ENCODE assay signal across 8 mouse cellular contexts in the genomic region with DNA sequence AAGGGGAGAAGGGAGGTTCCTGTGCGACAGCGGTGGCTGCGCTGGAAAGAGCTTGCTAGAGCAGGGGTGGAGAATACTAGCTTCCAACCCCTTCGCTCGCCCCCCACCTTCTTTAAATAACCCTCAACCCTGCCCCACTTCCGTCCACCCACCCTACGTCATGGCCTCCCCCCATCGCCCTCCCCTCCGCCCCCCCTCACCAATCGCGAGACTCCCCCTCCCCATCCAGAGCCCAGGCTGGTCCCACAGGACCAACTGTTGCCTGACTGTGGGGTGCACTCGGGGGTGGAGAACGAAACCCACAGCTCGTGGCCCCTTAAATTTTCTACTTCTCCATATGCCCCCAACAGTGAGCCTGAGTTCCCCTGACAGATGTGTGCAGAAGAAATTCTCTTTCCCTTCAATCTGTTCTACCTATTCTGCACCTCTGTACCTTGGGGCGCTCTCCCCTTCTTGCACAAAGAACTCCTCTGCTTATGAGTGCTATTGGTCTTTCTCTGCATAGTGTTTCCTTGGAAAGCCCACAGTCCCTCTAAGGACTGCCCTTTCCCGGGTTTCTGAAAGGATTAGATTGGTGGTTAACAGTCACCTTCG. TPM values are rescaled to one million over a fixed set of nuclear protein-coding genes. Genes with fewer than 3 reads are reported as not detected.
DNase-seq lines count a peak whose midpoint lies in the region; ATAC-seq and TF ChIP-seq lines count a peak whose summit lies in the region.

A gene (minus strand): TSS at position 544 of the 594 bp plus-strand sequence.

- H3K27me3 ChIP-seq in testis, adult 2 months (ENCODE audit: control insufficient read depth, insufficient read depth, low read length), result no peaks in the 10 kb centered on the region
- H3K27me3 ChIP-seq in hindbrain, embryonic 14.5 days (ENCODE audit: control insufficient read depth, insufficient read depth, low read length), result no peaks in the 10 kb centered on the region
- peaks cover 13% of the 10 kb centered on the region for H3K27me3 ChIP-seq in liver, embryonic 15.5 days

- peak within 1 kb of the TSS; percentile 92 for H3K4me3 ChIP-seq in testis, adult 2 months (ENCODE audit: control insufficient read depth, low read depth, low read length)
- peak within 1 kb of the TSS; percentile 64 for H3K4me3 ChIP-seq in hindbrain, embryonic 14.5 days (replicated peaks; ENCODE audit: low read length)
- peak within 1 kb of the TSS; percentile 45 for H3K4me3 ChIP-seq in liver, embryonic 15.5 days (replicated peaks)

- WGBS in hindbrain, embryonic 14.5 days, result 20% methylated on average over 10 of the region's 17 CpGs
- WGBS in liver, embryonic 15.5 days (ENCODE audit: insufficient replicate concordance), result 11% methylated on average over 17 of the region's 17 CpGs

- no peak for TF ChIP-seq POLR2A in testis, adult 2 months (IDR thresholded peaks at IDR 0.05; ENCODE audit: control insufficient read depth, low read depth, low read length)

- no peaks in the 10 kb centered on the region for H3K36me3 ChIP-seq in testis, adult 2 months (ENCODE audit: control insufficient read depth, insufficient read depth, low read length)
- H3K36me3 ChIP-seq in hindbrain, embryonic 14.5 days (replicated peaks; ENCODE audit: control insufficient read depth, insufficient read depth), result no peaks in the 10 kb centered on the region
- H3K36me3 ChIP-seq in liver, embryonic 15.5 days (replicated peaks), result no peaks in the 10 kb centered on the region

- H3K27ac ChIP-seq in testis, adult 2 months (ENCODE audit: control insufficient read depth, insufficient read depth, low read depth, low read length), result peak within 1 kb of the TSS; percentile 84
- peak within 1 kb of the TSS; percentile 89 for H3K27ac ChIP-seq in hindbrain, embryonic 14.5 days
- no peak within 1 kb of the TSS for H3K27ac ChIP-seq in liver, embryonic 15.5 days (replicated peaks)

- H3K4me2 ChIP-seq in hindbrain, embryonic 14.5 days (replicated peaks), result peak within 1 kb of the TSS; percentile 60
- peak within 1 kb of the TSS; percentile 50 for H3K4me2 ChIP-seq in liver, embryonic 15.5 days

- ATAC-seq in hindbrain, embryonic 14.5 days (ENCODE audit: low FRiP score), result peak; percentile 86
- no peak for ATAC-seq in liver, embryonic 15.5 days (ENCODE audit: insufficient read depth)

- H3K9me3 ChIP-seq in hindbrain, embryonic 14.5 days (ENCODE audit: control insufficient read depth, low read length), result no peaks in the 10 kb centered on the region
- no peaks in the 10 kb centered on the region for H3K9me3 ChIP-seq in liver, embryonic 15.5 days (replicated peaks)

- DNase-seq in frontal cortex, adult 2 months (ENCODE audit: extremely low spot score in 1 of 2, low spot score in 1 of 2), result peak in 1 of 2 experiments; percentile 5
- DNase-seq in frontal cortex, postnatal 10 days (ENCODE audit: low spot score in 2 of 2), result no peak
- DNase-seq in testis, postnatal 14 days (ENCODE audit: low spot score), result no peak
- DNase-seq in hindbrain, embryonic 14.5 days (ENCODE audit: low spot score), result no peak
- no peak for DNase-seq in urinary bladder, adult 18-20 months (ENCODE audit: low spot score in 2 of 2)
- no peak for DNase-seq in ovary, postnatal 14 days (ENCODE audit: low spot score)

- no peaks in the 10 kb centered on the region for H3K4me1 ChIP-seq in testis, adult 2 months (ENCODE audit: control insufficient read depth, insufficient read depth, low read length)
- 0 out of 2 replicates have a peak, but pooled peaks cover 2% of the 10 kb centered on the region for H3K4me1 ChIP-seq in hindbrain, embryonic 14.5 days (replicated peaks; ENCODE audit: control insufficient read depth, insufficient read depth, low read length)
- no peaks in the 10 kb centered on the region for H3K4me1 ChIP-seq in liver, embryonic 15.5 days (replicated peaks)

- TF ChIP-seq CTCF in testis, adult 2 months (IDR thresholded peaks at IDR 0.05; ENCODE audit: control insufficient read depth, insufficient read depth, insufficient replicate concordance, low read depth, low read length), result no peak

- peak within 1 kb of the TSS; percentile 79 for H3K9ac ChIP-seq in hindbrain, embryonic 14.5 days
- no peak within 1 kb of the TSS for H3K9ac ChIP-seq in liver, embryonic 15.5 days

RNA-seq across cellular contexts. Expression of the gene that starts here (rescaled TPM):
- 12.8 and 15.9 TPM in 2 replicates for polyA plus RNA-seq in frontal cortex, adult 2 months (2012; rRNA removed)
- polyA plus RNA-seq in testis, adult 2 months (2012; rRNA removed), result 1.2 and 1.5 TPM in 2 replicates
- 37.3 and 40.8 TPM in 2 replicates for polyA plus RNA-seq in hindbrain, embryonic 14.5 days (2014; fragmentation: Nextera tagmentation; extraction: Ambion mirVana)
- polyA plus RNA-seq in liver, embryonic 15.5 days (2015; fragmentation: Nextera tagmentation; extraction: Ambion mirVana), result 3.1 and 3.7 TPM in 2 replicates
